24 mouse cellular contexts compared by ENCODE assay signal in genomic region chr12:30061503-30062117, GRCm38 (mm10).
DNase-seq lines count a peak whose midpoint lies in the region; TF ChIP-seq lines count a peak whose summit lies in the region.
"Had no signal": no experiment of that assay in that cellular context is flagged by ENCODE, and none has a peak within 500 bp of the region (broad histone marks: within the 10 kb centered on the region; RNA-seq: fewer than 3 reads in every experiment).

No protein-coding gene starts in this region.

- H3K36me3 ChIP-seq in ES-Bruce4 (ENCODE audit: control insufficient read depth, insufficient read depth, low read length, poor library complexity, severe bottlenecking) = no peaks in the 10 kb centered on the region
- H3K36me3 ChIP-seq: embryonic facial prominence, embryonic 10.5 days; embryonic facial prominence, embryonic 13.5 days; forebrain, embryonic 12.5 days; forebrain, embryonic 15.5 days; G1E had no signal

- H3K4me1 ChIP-seq in ES-Bruce4 (ENCODE audit: control insufficient read depth, insufficient read depth, low read length) = no peaks in the 10 kb centered on the region
- H3K4me1 ChIP-seq: forebrain, embryonic 12.5 days; forebrain, embryonic 15.5 days had no signal

- no peak overlapping the region for H3K4me3 ChIP-seq in ES-Bruce4 (ENCODE audit: low read depth, low read length)
- H3K4me3 ChIP-seq: embryonic facial prominence, embryonic 10.5 days; embryonic facial prominence, embryonic 13.5 days; erythroblast, embryonic 14.5 days; forebrain, embryonic 12.5 days; forebrain, embryonic 15.5 days; heart, adult 2 months had no signal

- intact Hi-C loops in heart, postnatal 36 days (cut with DNase I) = no loop called here

- peaks cover 40% of the 10 kb centered on the region for H3K9me3 ChIP-seq in ES-Bruce4 (replicated peaks; ENCODE audit: control insufficient read depth, insufficient read depth, low read length, poor library complexity, severe bottlenecking)
- H3K9me3 ChIP-seq: embryonic facial prominence, embryonic 10.5 days; embryonic facial prominence, embryonic 13.5 days; forebrain, embryonic 12.5 days; forebrain, embryonic 15.5 days had no signal

- H3K9ac ChIP-seq in ES-Bruce4 (ENCODE audit: low read depth, poor library complexity, severe bottlenecking) = no peak overlapping the region
- H3K9ac ChIP-seq: embryonic facial prominence, embryonic 13.5 days; forebrain, embryonic 12.5 days; forebrain, embryonic 15.5 days; hindbrain, embryonic 14.5 days had no signal

- H3K27me3 ChIP-seq in ES-Bruce4 (ENCODE audit: control insufficient read depth, insufficient read depth, low read length, poor library complexity, severe bottlenecking) = no peaks in the 10 kb centered on the region
- H3K27me3 ChIP-seq: CH12.LX; embryonic facial prominence, embryonic 13.5 days; forebrain, embryonic 12.5 days; forebrain, embryonic 15.5 days had no signal

- H3K27ac ChIP-seq in ES-Bruce4 (ENCODE audit: insufficient read depth, low read length) = peak overlapping the region; percentile 71
- H3K27ac ChIP-seq: embryonic facial prominence, embryonic 10.5 days; embryonic facial prominence, embryonic 13.5 days; forebrain, embryonic 12.5 days; forebrain, embryonic 15.5 days; heart, adult 2 months; hindbrain, embryonic 14.5 days had no signal

- no peak for TF ChIP-seq POLR2A in ES-Bruce4 (IDR thresholded peaks at IDR 0.05; ENCODE audit: insufficient read depth, low read length)

- 0 out of 2 replicates have a peak, but pooled peaks have one; percentile 22 for TF ChIP-seq EP300 in ES-Bruce4 (IDR thresholded peaks at IDR 0.05; ENCODE audit: insufficient read depth, low read depth, low read length)

- DNase-seq in heart, adult 11 months = peak; percentile 18
- DNase-seq in heart, postnatal 36 days = no peak
- peak; percentile 91 for DNase-seq in R1 (ENCODE audit: low read depth, low spot score)
- DNase-seq in thymus, postnatal 25 days = no peak
- DNase-seq in thymus, postnatal 10 days (ENCODE audit: low spot score in 2 of 2) = no peak
- DNase-seq: adrenal gland, adult 8-10 months; adrenal gland, postnatal 25 days; cerebellum, adult 11-12 months; cerebellum, adult 8-10 months; cerebellum, postnatal 10 days; cerebellum, postnatal 36 days; embryo, embryonic 11 days; gastrocnemius, postnatal 25 days; heart, adult 2 months; heart, postnatal 4 days had no signal

- no peak for TF ChIP-seq CTCF in ES-Bruce4 (IDR thresholded peaks at IDR 0.05; ENCODE audit: low read depth, low read length)

Comparison
In these comparisons a context has a peak if more than half of its experiments do, and no peak if none do; other contexts are left out.
1. DNase-seq: peak in heart, adult 11 months (single experiment) and R1 (single experiment); none in heart, postnatal 36 days (0 of 2), thymus, postnatal 25 days (single experiment) and thymus, postnatal 10 days (0 of 2).